Mouse (Mus musculus): ENCODE data around the gene Sh3bp2. TPM values are rescaled to one million over a fixed set of nuclear protein-coding genes. Genes with fewer than 3 reads are reported as not detected.

Gene Sh3bp2
- polyA plus RNA-seq, 1 experiment from 2014 or later: 11.4 TPM

DNA sequence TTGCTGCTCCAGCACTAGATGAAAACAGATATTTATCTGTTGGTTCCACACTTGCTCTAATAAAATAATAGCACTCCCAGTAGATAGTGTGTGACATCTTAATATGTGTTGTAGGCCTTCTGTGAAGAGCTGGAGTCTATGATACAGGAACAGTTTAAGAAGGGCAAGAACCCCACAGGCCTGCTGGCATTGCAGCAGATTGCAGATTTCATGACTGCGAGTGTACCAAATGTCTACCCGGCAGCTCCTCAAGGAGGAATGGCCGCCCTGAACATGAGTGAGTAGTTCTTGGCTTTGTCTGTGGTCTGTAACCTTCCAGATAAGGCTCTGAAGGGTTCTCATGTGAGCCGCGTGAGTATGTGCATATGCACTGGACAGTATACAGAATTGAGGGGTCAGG is 78.9 kb downstream of the Sh3bp2 start:
- 93% methylated on average over 5 of the region's 5 CpGs for WGBS
- no peaks in the 10 kb centered on the region for H3K27me3 ChIP-seq

DNA sequence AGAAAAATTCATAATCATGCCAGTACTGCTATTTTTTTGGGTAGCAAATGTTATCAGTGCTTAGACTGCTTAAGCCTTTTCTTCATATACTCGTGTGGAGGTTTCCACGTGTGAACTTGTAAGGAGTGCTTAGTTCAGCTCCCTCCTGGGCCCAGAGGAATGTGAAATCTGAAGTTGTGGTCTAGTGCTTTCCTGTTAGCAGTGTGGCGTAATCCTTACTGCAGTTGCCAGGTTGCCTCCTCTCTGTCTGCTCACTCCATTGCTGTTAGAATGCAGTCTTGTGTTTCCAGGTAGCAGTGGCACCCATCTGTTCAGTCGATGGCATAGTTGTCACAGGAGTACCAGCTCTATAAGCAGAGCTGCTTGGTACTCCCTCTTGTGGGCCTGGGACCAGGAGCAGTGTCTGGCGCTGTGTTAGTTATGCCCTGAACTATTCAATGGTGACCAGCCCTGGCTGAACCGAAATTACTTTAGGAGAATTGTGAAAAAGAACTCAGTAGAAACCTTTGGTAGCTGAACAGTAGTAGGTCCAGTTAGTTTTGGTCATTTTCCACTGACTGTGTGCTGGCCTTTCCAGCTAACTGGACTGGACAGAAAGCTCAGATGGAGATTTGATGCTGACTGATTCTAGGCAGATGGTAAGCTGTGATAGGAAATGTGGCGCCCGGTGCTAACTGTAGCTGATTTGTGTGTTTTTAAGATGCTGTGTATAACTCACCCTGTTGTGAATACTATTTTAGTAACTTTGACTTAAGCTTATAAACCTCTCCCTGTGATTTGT is 81.7 kb downstream of the Sh3bp2 start:
- Histone ChIP-seq H3K27me3 (no peaks in the 10 kb centered on the region), H3K9ac (no peak overlapping the region), H3K36me3 (peaks cover 74% of the 10 kb centered on the region), H3K27ac (no peak overlapping the region), H3K4me2 (replicated peaks) (no peak overlapping the region), H3K9me3 (no peaks in the 10 kb centered on the region), H3K4me1 (no peaks in the 10 kb centered on the region), H3K4me3 (no peak overlapping the region)
- WGBS: 84% methylated on average over 8 of the region's 8 CpGs
- ATAC-seq (ENCODE audit: low FRiP score, low read depth): no peak

More for the DNA sequence above, 78.9 kb downstream of the Sh3bp2 start:
- Histone ChIP-seq H3K4me3 (no peak overlapping the region), H3K9me3 (no peaks in the 10 kb centered on the region), H3K36me3 (peaks cover 65% of the 10 kb centered on the region), H3K9ac (no peak overlapping the region), H3K27ac (no peak overlapping the region), H3K4me1 (no peaks in the 10 kb centered on the region), H3K4me2 (replicated peaks) (no peak overlapping the region)
- no peak for ATAC-seq (ENCODE audit: low FRiP score, low read depth)

DNA sequence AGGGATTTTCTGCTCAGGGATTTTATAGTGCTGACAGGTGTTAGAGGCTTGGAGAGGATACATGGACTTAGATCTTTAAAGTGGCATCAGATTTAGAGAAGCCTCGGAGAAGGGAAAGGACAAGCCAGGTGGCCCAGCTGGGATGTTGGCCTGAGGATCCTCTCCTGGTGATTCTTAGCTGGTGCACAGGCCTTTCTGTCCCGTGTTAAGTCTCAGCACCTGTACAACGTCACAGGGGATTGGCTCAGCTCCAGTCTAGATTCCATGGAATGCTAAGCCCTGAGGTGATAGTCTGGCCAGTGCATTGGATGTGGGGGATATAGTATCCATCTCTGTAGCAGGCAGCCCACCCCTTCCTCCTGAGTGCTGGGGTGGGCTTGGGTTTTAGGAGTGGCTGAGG is 82.6 kb downstream of the Sh3bp2 start:
- Histone ChIP-seq H3K4me2 (replicated peaks) (no peak overlapping the region), H3K9me3 (no peaks in the 10 kb centered on the region), H3K27ac (no peak overlapping the region), H3K36me3 (peaks cover 73% of the 10 kb centered on the region), H3K4me3 (no peak overlapping the region), H3K4me1 (no peaks in the 10 kb centered on the region), H3K9ac (no peak overlapping the region), H3K27me3 (no peaks in the 10 kb centered on the region)
- WGBS: 63% methylated on average over 3 of the region's 3 CpGs
- ATAC-seq (ENCODE audit: low FRiP score, low read depth): no peak

DNA sequence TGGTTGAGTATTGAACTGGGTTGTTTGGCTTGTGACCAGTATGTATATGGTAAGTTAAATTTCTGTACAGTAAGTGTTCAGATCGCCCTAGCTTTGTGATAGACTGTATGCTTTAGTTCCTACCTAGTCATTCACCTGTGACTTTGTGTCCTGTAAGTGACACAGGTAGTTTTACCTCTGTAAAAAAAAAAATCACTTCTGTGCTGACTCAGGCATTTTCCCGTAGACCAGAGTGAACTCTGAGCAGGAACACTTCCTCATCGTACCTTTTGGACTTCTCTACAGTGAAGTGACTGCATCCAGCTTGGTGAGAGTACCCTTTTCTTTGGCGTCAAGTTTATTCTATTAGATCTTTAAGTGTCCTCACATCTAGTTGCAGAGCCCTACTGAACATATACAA is 84.3 kb downstream of the Sh3bp2 start:
- no peak overlapping the region for H3K4me2 ChIP-seq (replicated peaks)
- no peak overlapping the region for H3K4me3 ChIP-seq
- no peak for ATAC-seq (ENCODE audit: low FRiP score, low read depth)
- H3K9me3 ChIP-seq: no peaks in the 10 kb centered on the region
- no peaks in the 10 kb centered on the region for H3K27me3 ChIP-seq
- WGBS: 91% methylated on average over 4 of the region's 4 CpGs
- no peaks in the 10 kb centered on the region for H3K4me1 ChIP-seq
- H3K9ac ChIP-seq: no peak overlapping the region
- H3K27ac ChIP-seq: no peak overlapping the region
- peaks cover 84% of the 10 kb centered on the region for H3K36me3 ChIP-seq

Small RNAs within 50 kb of the gene (microRNA-seq; reads per million reads assigned to microRNA genes)
- 1.2 reads per million for gene Mir7036b

Other genes starting within 250 kb of the Sh3bp2 start
- gene Zfyve28, start 237.4 kb upstream of the Sh3bp2 start, polyA plus RNA-seq (2015; fragmentation: Nextera tagmentation; extraction: Ambion mirVana): 0.93 and 1.3 TPM in 2 replicates
- not detected in 2 replicates for gene Cfap99, start 237.2 kb upstream of the Sh3bp2 start, polyA plus RNA-seq (2015; fragmentation: Nextera tagmentation; extraction: Ambion mirVana)
- gene Rnf4, start 189.5 kb upstream of the Sh3bp2 start, polyA plus RNA-seq (2015; fragmentation: Nextera tagmentation; extraction: Ambion mirVana): 172 and 174 TPM in 2 replicates
- 16.0 and 18.3 TPM in 2 replicates for gene Fam193a, start 155.9 kb upstream of the Sh3bp2 start, polyA plus RNA-seq (2015; fragmentation: Nextera tagmentation; extraction: Ambion mirVana)
- 14.4 and 17.6 TPM in 2 replicates for gene Tnip2, start 11.8 kb upstream of the Sh3bp2 start, polyA plus RNA-seq (2015; fragmentation: Nextera tagmentation; extraction: Ambion mirVana)
- gene Add1, start 47.8 kb downstream of the Sh3bp2 start, polyA plus RNA-seq (2015; fragmentation: Nextera tagmentation; extraction: Ambion mirVana): 185 and 200 TPM in 2 replicates
- gene Mfsd10, start 111.4 kb downstream of the Sh3bp2 start, polyA plus RNA-seq (2015; fragmentation: Nextera tagmentation; extraction: Ambion mirVana): 135 and 141 TPM in 2 replicates
- gene Nop14, start 134.3 kb downstream of the Sh3bp2 start, polyA plus RNA-seq (2015; fragmentation: Nextera tagmentation; extraction: Ambion mirVana): 29.0 and 31.1 TPM in 2 replicates
- gene Grk4, start 134.5 kb downstream of the Sh3bp2 start, polyA plus RNA-seq (2015; fragmentation: Nextera tagmentation; extraction: Ambion mirVana): 3.7 and 5.9 TPM in 2 replicates
- gene Htt, start 235.9 kb downstream of the Sh3bp2 start, polyA plus RNA-seq (2015; fragmentation: Nextera tagmentation; extraction: Ambion mirVana): 14.2 and 15.2 TPM in 2 replicates